Mouse (Mus musculus) right cerebral cortex, postnatal 36 days (tissue): ENCODE results near the gene Bicc1.

Source experiments
- DNase-seq, 2 experiments: peaks; one replicate each; pipeline ENCODE4 v3.0.0; 2022; ENCODE audit warnings: low spot score in 2 of 2, mixed read lengths in 1 of 2

Bicc1 gene

GRCm38 (mm10) chr10:71159676-71160235 lies at the start of gene Bicc1:
Gene Bicc1 (minus strand): TSS chr10:71159700.
- DNase-seq, result no peak

GRCm38 (mm10) chr10:71201512-71201911 lies 42.0 kb upstream of the Bicc1 start:
- DNase-seq, result no peak

- no peak for DNase-seq
Measured at GRCm38 (mm10) chr10:71200964-71201363, 41.5 kb upstream of the Bicc1 start.

- DNase-seq, result no peak
Measured at GRCm38 (mm10) chr10:71198676-71199075, 39.2 kb upstream of the Bicc1 start.

- DNase-seq, result no peak
Measured at GRCm38 (mm10) chr10:71197036-71197785, 37.7 kb upstream of the Bicc1 start.

- no peak for DNase-seq
Measured at GRCm38 (mm10) chr10:71195501-71195900, 36.0 kb upstream of the Bicc1 start.

- DNase-seq, result no peak
Measured at GRCm38 (mm10) chr10:71194713-71195112, 35.2 kb upstream of the Bicc1 start.

GRCm38 (mm10) chr10:71193319-71193718 lies 33.8 kb upstream of the Bicc1 start:
- no peak for DNase-seq

- no peak for DNase-seq
Measured at GRCm38 (mm10) chr10:71192886-71193285, 33.4 kb upstream of the Bicc1 start.

GRCm38 (mm10) chr10:71188681-71189080 lies 29.2 kb upstream of the Bicc1 start:
- DNase-seq, result no peak

GRCm38 (mm10) chr10:71185059-71185458 lies 25.6 kb upstream of the Bicc1 start:
- DNase-seq, result no peak

- DNase-seq, result no peak
Measured at GRCm38 (mm10) chr10:71183339-71184031, 24.0 kb upstream of the Bicc1 start.

GRCm38 (mm10) chr10:71181931-71182330 lies 22.4 kb upstream of the Bicc1 start:
- DNase-seq, result no peak

GRCm38 (mm10) chr10:71181091-71181490 lies 21.6 kb upstream of the Bicc1 start:
- no peak for DNase-seq

GRCm38 (mm10) chr10:71180057-71180456 lies 20.6 kb upstream of the Bicc1 start:
- no peak for DNase-seq

GRCm38 (mm10) chr10:71177201-71177600 lies 17.7 kb upstream of the Bicc1 start:
- DNase-seq, result no peak

- no peak for DNase-seq
Measured at GRCm38 (mm10) chr10:71176341-71176740, 16.8 kb upstream of the Bicc1 start.

- DNase-seq, result no peak
Measured at GRCm38 (mm10) chr10:71175280-71175679, 15.8 kb upstream of the Bicc1 start.

- no peak for DNase-seq
Measured at GRCm38 (mm10) chr10:71171414-71171813, 11.9 kb upstream of the Bicc1 start.

- no peak for DNase-seq
Measured at GRCm38 (mm10) chr10:71170771-71171170, 11.3 kb upstream of the Bicc1 start.

- DNase-seq, result no peak
Measured at GRCm38 (mm10) chr10:71169811-71170210, 10.3 kb upstream of the Bicc1 start.

- no peak for DNase-seq
Measured at GRCm38 (mm10) chr10:71169171-71169570, 9.7 kb upstream of the Bicc1 start.

- DNase-seq, result peak; percentile 7 to 25
Measured at GRCm38 (mm10) chr10:71160449-71160848, 949 bp upstream of the Bicc1 start.
